In the genomic region with DNA sequence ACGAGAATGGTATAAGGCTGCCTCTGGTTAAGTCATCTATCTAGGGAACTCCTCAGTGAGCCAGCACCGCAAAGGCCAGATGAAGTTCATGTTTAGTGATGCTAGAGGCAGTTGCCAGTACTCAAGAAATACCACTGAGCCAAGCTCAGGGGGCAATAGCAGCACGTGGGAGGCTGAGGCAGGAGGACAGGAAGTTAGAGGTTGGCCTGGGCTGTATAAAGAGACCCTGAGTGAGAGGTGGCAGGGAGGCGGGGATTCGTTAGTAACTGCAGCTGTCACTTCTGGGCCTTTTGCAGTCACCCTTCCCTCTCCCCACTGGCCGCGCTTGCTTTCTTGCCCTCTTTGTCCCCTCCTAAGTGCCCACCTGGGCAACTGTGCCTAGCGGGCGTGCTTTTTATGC, we compare ENCODE assay signal across 8 mouse cellular contexts. TPM values are rescaled to one million over a fixed set of nuclear protein-coding genes. Genes with fewer than 3 reads are reported as not detected.
DNase-seq lines count a peak whose midpoint lies in the region; ATAC-seq and TF ChIP-seq lines count a peak whose summit lies in the region.

No protein-coding gene starts in this region.

- H3K27ac ChIP-seq in neural tube, embryonic 11.5 days (ENCODE audit: low read depth, low read length) = no peak overlapping the region
- no peak overlapping the region for H3K27ac ChIP-seq in embryonic facial prominence, embryonic 14.5 days (replicated peaks; ENCODE audit: low read depth, low read length)
- H3K27ac ChIP-seq in limb, embryonic 14.5 days (replicated peaks; ENCODE audit: low read depth, low read length) = no peak overlapping the region
- no peak overlapping the region for H3K27ac ChIP-seq in stomach, embryonic 15.5 days

- H3K27me3 ChIP-seq in neural tube, embryonic 11.5 days (ENCODE audit: control insufficient read depth, insufficient read depth, low read length) = peaks cover 8% of the 10 kb centered on the region
- peaks cover 10% of the 10 kb centered on the region; the same call in 1 of the 2 replicates for H3K27me3 ChIP-seq in embryonic facial prominence, embryonic 14.5 days (replicated peaks; ENCODE audit: control insufficient read depth, insufficient read depth, low read length)
- no peaks in the 10 kb centered on the region for H3K27me3 ChIP-seq in limb, embryonic 14.5 days (ENCODE audit: control insufficient read depth, insufficient read depth, low read length)
- H3K27me3 ChIP-seq in stomach, embryonic 15.5 days (replicated peaks) = peaks cover 4% of the 10 kb centered on the region; the same call in 1 of the 2 replicates

- H3K4me1 ChIP-seq in neural tube, embryonic 11.5 days (ENCODE audit: control insufficient read depth, insufficient read depth, low read length) = peaks cover 24% of the 10 kb centered on the region
- H3K4me1 ChIP-seq in embryonic facial prominence, embryonic 14.5 days (ENCODE audit: control insufficient read depth, insufficient read depth, low read length) = peaks cover 22% of the 10 kb centered on the region
- H3K4me1 ChIP-seq in limb, embryonic 14.5 days (ENCODE audit: control insufficient read depth, insufficient read depth, low read length) = peaks cover 27% of the 10 kb centered on the region
- peaks cover 34% of the 10 kb centered on the region for H3K4me1 ChIP-seq in stomach, embryonic 15.5 days

- peaks cover 4% of the 10 kb centered on the region for H3K36me3 ChIP-seq in neural tube, embryonic 11.5 days (ENCODE audit: control insufficient read depth, insufficient read depth, low read length)
- H3K36me3 ChIP-seq in embryonic facial prominence, embryonic 14.5 days (ENCODE audit: control insufficient read depth, insufficient read depth, low read length) = peaks cover 19% of the 10 kb centered on the region
- H3K36me3 ChIP-seq in limb, embryonic 14.5 days (ENCODE audit: control insufficient read depth, insufficient read depth, low read length) = peaks cover 20% of the 10 kb centered on the region
- peaks cover 12% of the 10 kb centered on the region for H3K36me3 ChIP-seq in stomach, embryonic 15.5 days

- H3K9ac ChIP-seq in neural tube, embryonic 11.5 days (ENCODE audit: low read length) = peak overlapping the region; percentile 35
- peak overlapping the region; percentile 57 for H3K9ac ChIP-seq in embryonic facial prominence, embryonic 14.5 days (ENCODE audit: low read depth, low read length)
- peak overlapping the region; percentile 28 for H3K9ac ChIP-seq in limb, embryonic 14.5 days (ENCODE audit: low read depth, low read length, severe bottlenecking)
- H3K9ac ChIP-seq in stomach, embryonic 15.5 days = no peak overlapping the region

- 14% methylated on average over 9 of the region's 9 CpGs for WGBS in neural tube, embryonic 11.5 days
- 17% methylated on average over 9 of the region's 9 CpGs for WGBS in embryonic facial prominence, embryonic 14.5 days
- 11% methylated on average over 9 of the region's 9 CpGs for WGBS in limb, embryonic 14.5 days
- 13% methylated on average over 9 of the region's 9 CpGs for WGBS in stomach, embryonic 15.5 days

- no peak; the same call in 1 of the 2 replicates for ATAC-seq in neural tube, embryonic 11.5 days (ENCODE audit: insufficient read depth, low FRiP score, low TSS enrichment)
- ATAC-seq in embryonic facial prominence, embryonic 14.5 days (ENCODE audit: low read depth) = 0 out of 2 replicates have a peak, but pooled peaks have one; percentile 7
- ATAC-seq in limb, embryonic 14.5 days (ENCODE audit: low FRiP score, low read depth) = no peak
- no peak for ATAC-seq in stomach, embryonic 15.5 days (ENCODE audit: insufficient read depth, low FRiP score, low read depth)

- TF ChIP-seq POLR2A in limb, embryonic 14.5 days (IDR thresholded peaks at IDR 0.05; ENCODE audit: borderline replicate concordance, extremely low read depth, insufficient read depth, insufficient read length) = no peak

- peak overlapping the region; percentile 78 for H3K4me2 ChIP-seq in neural tube, embryonic 11.5 days (ENCODE audit: low read depth)
- peak overlapping the region; percentile 89 for H3K4me2 ChIP-seq in embryonic facial prominence, embryonic 14.5 days (ENCODE audit: low read depth, low read length)
- peak overlapping the region; percentile 77 for H3K4me2 ChIP-seq in limb, embryonic 14.5 days (replicated peaks; ENCODE audit: low read depth, low read length, severe bottlenecking)
- peak overlapping the region; percentile 79 for H3K4me2 ChIP-seq in stomach, embryonic 15.5 days

- DNase-seq in neural tube, embryonic 11.5 days (ENCODE audit: low spot score) = no peak
- no peak for DNase-seq in neural tube, embryonic 10.5 days (ENCODE audit: extremely low spot score, low spot score)
- no peak for DNase-seq in embryonic facial prominence, embryonic 14.5 days (ENCODE audit: low spot score)
- DNase-seq in limb, embryonic 14.5 days (ENCODE audit: low spot score) = no peak
- no peak for DNase-seq in right cerebral cortex, postnatal 14 days
- no peak for DNase-seq in adrenal gland, postnatal 25 days
- DNase-seq in MN1 (ENCODE audit: low spot score) = no peak

- H3K9me3 ChIP-seq in neural tube, embryonic 11.5 days (ENCODE audit: control insufficient read depth, low read length) = no peaks in the 10 kb centered on the region
- no peaks in the 10 kb centered on the region for H3K9me3 ChIP-seq in embryonic facial prominence, embryonic 14.5 days (ENCODE audit: control insufficient read depth, low read length)
- no peaks in the 10 kb centered on the region for H3K9me3 ChIP-seq in limb, embryonic 14.5 days (ENCODE audit: control insufficient read depth, low read length)
- no peaks in the 10 kb centered on the region for H3K9me3 ChIP-seq in stomach, embryonic 15.5 days

- peak overlapping the region; percentile 31 for H3K4me3 ChIP-seq in neural tube, embryonic 11.5 days (ENCODE audit: low read depth, low read length)
- H3K4me3 ChIP-seq in embryonic facial prominence, embryonic 14.5 days (ENCODE audit: low read depth, low read length) = peak overlapping the region; percentile 40
- peak overlapping the region; percentile 34 for H3K4me3 ChIP-seq in limb, embryonic 14.5 days (replicated peaks; ENCODE audit: low read length)
- peak overlapping the region; percentile 37 for H3K4me3 ChIP-seq in stomach, embryonic 15.5 days (replicated peaks)

RNA-seq across cellular contexts. Expression of a gene that starts 1.0 kb away (rescaled TPM):
- polyA plus RNA-seq in neural tube, embryonic 11.5 days (2014; fragmentation: Nextera tagmentation; extraction: Ambion mirVana) = 73.6 and 74.2 TPM in 2 replicates
- polyA plus RNA-seq in embryonic facial prominence, embryonic 14.5 days (2014; fragmentation: Nextera tagmentation; extraction: Ambion mirVana) = 40.4 and 48.1 TPM in 2 replicates
- 63.5 and 99.1 TPM in 2 replicates for polyA plus RNA-seq in limb, embryonic 14.5 days (2012; rRNA removed)
- 31.0 and 32.3 TPM in 2 replicates for polyA plus RNA-seq in limb, embryonic 14.5 days (2014; fragmentation: Nextera tagmentation; extraction: Ambion mirVana)
- 43.6 and 56.6 TPM in 2 replicates for polyA plus RNA-seq in stomach, embryonic 15.5 days (2015; fragmentation: Nextera tagmentation; extraction: Ambion mirVana)
- 24.7 and 29.3 TPM in 2 replicates for total RNA-seq in adrenal gland, postnatal 25 days (2021)

RNA-seq across cellular contexts. Expression of a gene that starts 19.4 kb away (rescaled TPM):
- polyA plus RNA-seq in neural tube, embryonic 11.5 days (2014; fragmentation: Nextera tagmentation; extraction: Ambion mirVana) = 137 and 140 TPM in 2 replicates
- polyA plus RNA-seq in embryonic facial prominence, embryonic 14.5 days (2014; fragmentation: Nextera tagmentation; extraction: Ambion mirVana) = 110 and 120 TPM in 2 replicates
- polyA plus RNA-seq in limb, embryonic 14.5 days (2012; rRNA removed) = 123 and 129 TPM in 2 replicates
- 130 TPM in 2 replicates for polyA plus RNA-seq in limb, embryonic 14.5 days (2014; fragmentation: Nextera tagmentation; extraction: Ambion mirVana)
- polyA plus RNA-seq in stomach, embryonic 15.5 days (2015; fragmentation: Nextera tagmentation; extraction: Ambion mirVana) = 110 and 118 TPM in 2 replicates
- 65.9 and 80.5 TPM in 2 replicates for total RNA-seq in adrenal gland, postnatal 25 days (2021)

RNA-seq across cellular contexts. Expression of a gene that starts 41.8 kb away (rescaled TPM):
- 0.42 and 1.1 TPM in 2 replicates for polyA plus RNA-seq in neural tube, embryonic 11.5 days (2014; fragmentation: Nextera tagmentation; extraction: Ambion mirVana)
- 1.8 and 3.1 TPM in 2 replicates for polyA plus RNA-seq in embryonic facial prominence, embryonic 14.5 days (2014; fragmentation: Nextera tagmentation; extraction: Ambion mirVana)
- polyA plus RNA-seq in limb, embryonic 14.5 days (2012; rRNA removed) = 3.2 TPM in 2 replicates
- polyA plus RNA-seq in limb, embryonic 14.5 days (2014; fragmentation: Nextera tagmentation; extraction: Ambion mirVana) = 2.2 and 2.5 TPM in 2 replicates
- polyA plus RNA-seq in stomach, embryonic 15.5 days (2015; fragmentation: Nextera tagmentation; extraction: Ambion mirVana) = 0.06 and 0.31 TPM in 2 replicates
- total RNA-seq in adrenal gland, postnatal 25 days (2021) = not detected in 2 replicates
